Mouse (Mus musculus) cerebellum, adult 2 months (tissue): ENCODE data around the gene Rapgef5. TPM values are rescaled to one million over a fixed set of nuclear protein-coding genes. Genes with fewer than 3 reads are reported as not detected.

Source experiments
- DNase-seq, 2 experiments: peaks; one replicate each; pipeline ENCODE4 v3.0.0; 2021
- H3K27ac ChIP-seq: fragments of 200-500 bp; 2 replicates; pipeline ENCODE4 v1.5.1; 2012; ENCODE audit warnings: low read length, control low read depth, inconsistent platforms; ENCODE audit not compliant: insufficient read depth
- H3K27me3 ChIP-seq: fragments of 200-500 bp; 2 replicates; pipeline ENCODE4 v1.6.1; 2012; ENCODE audit warnings: inconsistent platforms, mild to moderate bottlenecking, low read length, moderate library complexity; ENCODE audit not compliant: control insufficient read depth, insufficient read depth
- H3K4me1 ChIP-seq: fragments of 200-500 bp; 2 replicates; pipeline ENCODE4 v1.6.1; 2011; ENCODE audit warnings: low read length; ENCODE audit not compliant: control insufficient read depth, insufficient read depth
- H3K4me3 ChIP-seq: fragments of 200-500 bp; replicated peaks from 2 replicates; pipeline ENCODE3; 2011; ENCODE audit warnings: mild to moderate bottlenecking, low read depth, low read length, control low read depth; ENCODE audit not compliant: insufficient read depth
- CTCF ChIP-seq: fragments of 200-500 bp; IDR thresholded peaks from 2 replicates; pipeline ENCODE4 v1.5.1; 2011; ENCODE audit warnings: low read depth, mild to moderate bottlenecking, control low read depth, low read length, moderate library complexity, borderline replicate concordance; ENCODE audit not compliant: insufficient read depth
- POLR2A ChIP-seq: fragments of 200-500 bp; IDR thresholded peaks from 2 replicates; pipeline ENCODE4 v1.6.1; 2011; ENCODE audit warnings: low read length, control low read depth, borderline replicate concordance; ENCODE audit not compliant: insufficient read depth
- WGBS: fragments of 180-500 bp; shearing (Covaris S2); methylation state at CpG from one replicate; pipeline ENCODE4 v1.1.7; 2018; 5-methylcytosine and 5-hydroxymethylcytosine counted together
- polyA plus RNA-seq: library from polyadenylated mRNA; depleted of rRNA; stranded (reverse); fragments of >200 nt; gene quantifications from 2 replicates; pipeline ENCODE4 v1.2.3, GENCODE M21; 2012

The Rapgef5 gene
- polyA plus RNA-seq, 1 experiment, result 26.7 TPM

GRCm38 (mm10) chr12:117496501-117497176, 19.6 kb upstream of the Rapgef5 start:
- no peak for DNase-seq
- no peak for TF ChIP-seq POLR2A
- TF ChIP-seq CTCF, result no peak
- WGBS, result 76% methylated on average over 3 of the region's 3 CpGs
- Histone ChIP-seq H3K27me3 (no peaks in the 10 kb centered on the region), H3K4me3 (no peak overlapping the region), H3K27ac (no peak overlapping the region), H3K4me1 (no peaks in the 10 kb centered on the region)

DNA sequence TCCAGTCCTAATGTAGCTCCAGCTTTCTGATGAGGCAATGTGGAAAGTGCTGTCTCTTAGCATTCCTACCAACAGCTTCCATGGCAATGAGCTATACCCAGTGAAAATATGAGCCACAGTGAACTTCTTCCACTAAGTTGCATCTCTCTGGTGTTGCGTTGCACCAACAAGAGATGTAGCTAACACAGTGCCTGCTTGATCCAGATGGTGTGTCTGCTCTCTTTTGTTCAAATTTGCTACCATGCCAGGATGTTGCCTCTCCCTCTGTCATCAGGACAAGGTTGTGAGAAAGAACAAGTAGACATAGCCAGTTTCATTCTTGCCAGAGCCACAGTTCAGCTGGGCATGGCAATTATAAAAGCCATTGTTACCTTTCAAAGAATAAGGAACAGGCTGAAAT, 18.9 kb upstream of the Rapgef5 start:
- no peak for DNase-seq
- TF ChIP-seq CTCF, result no peak
- no peak for TF ChIP-seq POLR2A
- Histone ChIP-seq H3K4me1 (no peaks in the 10 kb centered on the region), H3K4me3 (no peak overlapping the region), H3K27me3 (no peaks in the 10 kb centered on the region), H3K27ac (no peak overlapping the region)
- 42% methylated on average over 1 of the region's 1 CpGs for WGBS

GRCm38 (mm10) chr12:117499242-117499641, 17.0 kb upstream of the Rapgef5 start:
- no peak for TF ChIP-seq POLR2A
- TF ChIP-seq CTCF, result no peak
- no peaks in the 10 kb centered on the region for H3K4me1 ChIP-seq
- WGBS, result 93% methylated on average over 5 of the region's 5 CpGs
- no peak overlapping the region for H3K27ac ChIP-seq
- no peak overlapping the region for H3K4me3 ChIP-seq
- DNase-seq, result no peak
- H3K27me3 ChIP-seq, result no peaks in the 10 kb centered on the region

- Histone ChIP-seq H3K4me3 (no peak overlapping the region), H3K4me1 (no peaks in the 10 kb centered on the region), H3K27ac (no peak overlapping the region), H3K27me3 (no peaks in the 10 kb centered on the region)
- 12% methylated on average over 4 of the region's 4 CpGs for WGBS
- TF ChIP-seq CTCF, result no peak
- TF ChIP-seq POLR2A, result no peak
- no peak for DNase-seq
Measured at GRCm38 (mm10) chr12:117501180-117501579, 15.1 kb upstream of the Rapgef5 start.

GRCm38 (mm10) chr12:117502834-117503233, 13.4 kb upstream of the Rapgef5 start:
- no peak for DNase-seq
- H3K27me3 ChIP-seq, result no peaks in the 10 kb centered on the region
- no peaks in the 10 kb centered on the region for H3K4me1 ChIP-seq
- 96% methylated on average over 3 of the region's 3 CpGs for WGBS
- H3K4me3 ChIP-seq, result no peak overlapping the region
- TF ChIP-seq POLR2A (no peak), CTCF (no peak)
- no peak overlapping the region for H3K27ac ChIP-seq

- WGBS, result 89% methylated on average over 2 of the region's 2 CpGs
- DNase-seq, result no peak
- H3K27me3 ChIP-seq, result no peaks in the 10 kb centered on the region
- no peak overlapping the region for H3K4me3 ChIP-seq
- H3K4me1 ChIP-seq, result no peaks in the 10 kb centered on the region
- TF ChIP-seq CTCF (no peak), POLR2A (no peak)
- no peak overlapping the region for H3K27ac ChIP-seq
Measured at GRCm38 (mm10) chr12:117505163-117505562, 11.1 kb upstream of the Rapgef5 start.

GRCm38 (mm10) chr12:117507772-117508171, 8.5 kb upstream of the Rapgef5 start:
- Histone ChIP-seq H3K4me1 (no peaks in the 10 kb centered on the region), H3K4me3 (no peak overlapping the region), H3K27me3 (no peaks in the 10 kb centered on the region), H3K27ac (no peak overlapping the region)
- WGBS, result 69% methylated on average over 1 of the region's 1 CpGs
- DNase-seq, result no peak
- TF ChIP-seq CTCF (no peak), POLR2A (no peak)

DNA sequence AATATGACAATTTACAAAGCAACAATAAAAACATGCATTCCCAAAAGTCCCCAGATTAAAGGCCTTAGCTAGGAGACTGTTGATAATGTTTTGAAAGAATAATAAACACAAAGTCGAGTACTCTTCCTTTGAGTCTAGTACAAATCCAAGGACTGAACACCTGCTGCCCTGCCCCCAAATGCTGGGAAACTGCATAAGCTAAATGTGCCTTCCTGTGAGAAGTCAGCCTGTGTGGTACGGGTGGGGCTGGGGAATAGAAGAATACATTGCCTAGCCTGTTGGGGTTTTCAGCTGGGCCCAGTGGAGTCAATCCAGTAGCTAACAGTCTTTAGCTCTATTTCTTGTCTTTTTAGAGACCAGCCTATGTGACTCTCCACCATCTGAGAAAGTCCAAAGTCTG, 6.4 kb upstream of the Rapgef5 start:
- H3K4me1 ChIP-seq, result no peaks in the 10 kb centered on the region
- TF ChIP-seq POLR2A, result no peak
- no peak for TF ChIP-seq CTCF
- 73% methylated on average over 2 of the region's 2 CpGs for WGBS
- H3K4me3 ChIP-seq, result no peak overlapping the region
- H3K27ac ChIP-seq, result no peak overlapping the region
- no peaks in the 10 kb centered on the region for H3K27me3 ChIP-seq
- no peak for DNase-seq
